Mouse (Mus musculus) E14TG2a.4 (cell line): ENCODE data around the gene Kif1b.

Source experiments
- CTCF ChIP-seq: conservative IDR thresholded peaks from 2 replicates; pipeline ENCODE4 v1.5.1; 2014; ENCODE audit warnings: low read length
- NANOG ChIP-seq: IDR thresholded peaks from 2 replicates; pipeline ENCODE4 v1.6.1; 2014; ENCODE audit warnings: borderline replicate concordance, low read length, mixed read lengths

DNA sequence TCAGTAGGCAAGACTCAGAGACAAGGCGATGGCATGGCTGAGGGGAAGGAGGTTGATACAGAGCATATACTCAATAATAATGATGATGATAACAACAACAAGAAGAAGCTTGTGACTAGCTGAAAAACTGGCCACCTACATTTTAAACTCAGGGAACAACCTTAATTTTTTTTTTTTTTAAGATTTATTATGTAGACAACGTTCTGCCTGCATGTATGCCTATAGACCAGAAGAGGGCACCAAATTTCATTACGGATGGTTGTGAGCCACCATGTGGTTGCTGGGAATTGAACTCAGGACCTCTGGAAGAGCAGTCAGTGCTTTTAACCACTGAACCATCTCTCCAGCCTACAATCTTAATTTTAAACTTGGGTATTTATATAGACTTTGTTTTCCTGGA is 84.0 kb downstream of the Kif1b start:
- peak; percentile 42 for TF ChIP-seq CTCF
- no peak for TF ChIP-seq NANOG
